Mouse (Mus musculus) neural tube, embryonic 14.5 days (tissue): Measurements from ENCODE around the gene Dlg2. TPM values are rescaled to one million over a fixed set of nuclear protein-coding genes. Genes with fewer than 3 reads are reported as not detected.

Experiments
- ATAC-seq: fragments of 200-750 bp; cut with Nextera tagmentation; 2 replicates; pipeline ENCODE4 v1.8.0; 2017; ENCODE audit warnings: low read depth, mild to moderate bottlenecking, moderate TSS enrichment, moderate library complexity
- H3K27ac ChIP-seq: fragments of 300-500 bp; sonication (generic); 2 replicates; pipeline ENCODE4 v1.5.1; 2014; ENCODE audit warnings: low read depth, mild to moderate bottlenecking, control low read depth, low read length, moderate library complexity, mixed read lengths
- H3K27me3 ChIP-seq: fragments of 300-500 bp; sonication (generic); 2 replicates; pipeline ENCODE4 v1.6.1; 2014; ENCODE audit warnings: low read length; ENCODE audit not compliant: control insufficient read depth, insufficient read depth
- H3K36me3 ChIP-seq: fragments of 300-500 bp; sonication (generic); 2 replicates; pipeline ENCODE4 v1.6.1; 2014; ENCODE audit warnings: low read length, mixed read lengths; ENCODE audit not compliant: control insufficient read depth, insufficient read depth
- H3K4me1 ChIP-seq: fragments of 300-500 bp; sonication (generic); 2 replicates; pipeline ENCODE4 v1.6.1; 2014; ENCODE audit warnings: low read length; ENCODE audit not compliant: control insufficient read depth, insufficient read depth
- H3K4me2 ChIP-seq: fragments of 300-500 bp; sonication (generic); 2 replicates; pipeline ENCODE4 v1.6.1; 2014; ENCODE audit warnings: mild to moderate bottlenecking, low read depth, low read length, control low read depth
- H3K4me3 ChIP-seq: fragments of 300-500 bp; sonication (generic); 2 replicates; pipeline ENCODE4 v1.5.1; 2014; ENCODE audit warnings: low read depth, low read length, control low read depth, mixed read lengths
- H3K9ac ChIP-seq: fragments of 300-500 bp; sonication (generic); replicated peaks from 2 replicates; pipeline ENCODE4 v1.6.1; 2014; ENCODE audit warnings: low read depth, mild to moderate bottlenecking, control low read depth, low read length, mixed read lengths
- H3K9me3 ChIP-seq: fragments of 300-500 bp; sonication (generic); 2 replicates; pipeline ENCODE4 v1.6.1; 2016; ENCODE audit warnings: low read length; ENCODE audit not compliant: control insufficient read depth
- WGBS: fragments of 180-500 bp; shearing (Covaris S2); extraction: QIAGEN DNeasy Blood & Tissue Kit; methylation state at CpG from one replicate; pipeline ENCODE4 v1.1.7; 2014; 5-methylcytosine and 5-hydroxymethylcytosine counted together
- polyA plus RNA-seq: library from polyadenylated mRNA; unstranded; fragments of >200 nt; fragmentation: Nextera tagmentation; extraction: Ambion mirVana; gene quantifications from 2 replicates; pipeline ENCODE4 v1.2.1, GENCODE M21; 2014

The Dlg2 gene
- polyA plus RNA-seq, 1 experiment from 2014 or later = 48.0 TPM

- H3K36me3 ChIP-seq = no peaks in the 10 kb centered on the region
- H3K9me3 ChIP-seq = no peaks in the 10 kb centered on the region
- H3K27me3 ChIP-seq = no peaks in the 10 kb centered on the region
- no peak for ATAC-seq
- WGBS = 91% methylated on average over 4 of the region's 4 CpGs
- H3K4me3 ChIP-seq = no peak overlapping the region
- no peak overlapping the region for H3K27ac ChIP-seq
- H3K4me1 ChIP-seq = no peaks in the 10 kb centered on the region
- no peak overlapping the region for H3K4me2 ChIP-seq
- no peak overlapping the region for H3K9ac ChIP-seq
Observed at GRCm38 (mm10) chr7:92363800-92364199, 1887.3 kb downstream of the Dlg2 start.

GRCm38 (mm10) chr7:92367111-92367510 lies 1890.6 kb downstream of the Dlg2 start:
- WGBS = 92% methylated on average over 1 of the region's 1 CpGs
- H3K9me3 ChIP-seq = no peaks in the 10 kb centered on the region
- ATAC-seq = no peak
- H3K4me3 ChIP-seq = no peak overlapping the region
- no peaks in the 10 kb centered on the region for H3K27me3 ChIP-seq
- H3K9ac ChIP-seq = no peak overlapping the region
- H3K27ac ChIP-seq = no peak overlapping the region
- H3K36me3 ChIP-seq = no peaks in the 10 kb centered on the region
- no peak overlapping the region for H3K4me2 ChIP-seq
- no peaks in the 10 kb centered on the region for H3K4me1 ChIP-seq

- no peak overlapping the region for H3K27ac ChIP-seq
- no peak overlapping the region for H3K4me3 ChIP-seq
- H3K4me1 ChIP-seq = no peaks in the 10 kb centered on the region
- H3K4me2 ChIP-seq = no peak overlapping the region
- no peaks in the 10 kb centered on the region for H3K36me3 ChIP-seq
- H3K9ac ChIP-seq = no peak overlapping the region
- no peaks in the 10 kb centered on the region for H3K27me3 ChIP-seq
- no peak for ATAC-seq
- no peaks in the 10 kb centered on the region for H3K9me3 ChIP-seq
Observed at GRCm38 (mm10) chr7:92370521-92370920, 1894.0 kb downstream of the Dlg2 start.

GRCm38 (mm10) chr7:92371638-92372037 lies 1895.2 kb downstream of the Dlg2 start:
- H3K9me3 ChIP-seq = no peaks in the 10 kb centered on the region
- H3K4me1 ChIP-seq = no peaks in the 10 kb centered on the region
- WGBS = 54% methylated on average over 4 of the region's 4 CpGs

GRCm38 (mm10) chr7:92373863-92374357 lies 1897.4 kb downstream of the Dlg2 start:
- Histone ChIP-seq H3K9me3 (no peaks in the 10 kb centered on the region), H3K4me2 (no peak overlapping the region), H3K27ac (no peak overlapping the region; the same call in 1 of the 2 replicates), H3K4me1 (no peaks in the 10 kb centered on the region), H3K9ac (no peak overlapping the region), H3K36me3 (no peaks in the 10 kb centered on the region), H3K27me3 (no peaks in the 10 kb centered on the region), H3K4me3 (no peak overlapping the region)
- WGBS = 58% methylated on average over 5 of the region's 5 CpGs
- ATAC-seq = peak; percentile 55; the same call in 1 of the 2 replicates

More at GRCm38 (mm10) chr7:92371638-92372037, 1895.2 kb downstream of the Dlg2 start:
- no peaks in the 10 kb centered on the region for H3K27me3 ChIP-seq
- H3K36me3 ChIP-seq = no peaks in the 10 kb centered on the region
- no peak overlapping the region for H3K4me2 ChIP-seq
- no peak overlapping the region for H3K9ac ChIP-seq
- H3K27ac ChIP-seq = no peak overlapping the region
- H3K4me3 ChIP-seq = no peak overlapping the region
- ATAC-seq = no peak

GRCm38 (mm10) chr7:92383913-92384484 lies 1907.5 kb downstream of the Dlg2 start:
- Histone ChIP-seq H3K4me1 (no peaks in the 10 kb centered on the region), H3K9ac (no peak overlapping the region), H3K36me3 (no peaks in the 10 kb centered on the region), H3K9me3 (no peaks in the 10 kb centered on the region), H3K27ac (no peak overlapping the region), H3K4me2 (no peak overlapping the region), H3K4me3 (no peak overlapping the region), H3K27me3 (no peaks in the 10 kb centered on the region)
- no peak for ATAC-seq
- WGBS = 61% methylated on average over 5 of the region's 5 CpGs

- Histone ChIP-seq H3K4me3 (no peak overlapping the region), H3K36me3 (no peaks in the 10 kb centered on the region), H3K9me3 (no peaks in the 10 kb centered on the region), H3K9ac (no peak overlapping the region), H3K27me3 (no peaks in the 10 kb centered on the region), H3K27ac (no peak overlapping the region), H3K4me1 (no peaks in the 10 kb centered on the region), H3K4me2 (no peak overlapping the region)
- ATAC-seq = no peak
- 81% methylated on average over 6 of the region's 6 CpGs for WGBS
Observed at GRCm38 (mm10) chr7:92392052-92392640, 1915.7 kb downstream of the Dlg2 start.

- 91% methylated on average over 1 of the region's 1 CpGs for WGBS
- Histone ChIP-seq H3K4me3 (no peak overlapping the region), H3K4me2 (no peak overlapping the region), H3K9me3 (no peaks in the 10 kb centered on the region), H3K9ac (no peak overlapping the region), H3K36me3 (no peaks in the 10 kb centered on the region), H3K4me1 (no peaks in the 10 kb centered on the region), H3K27ac (no peak overlapping the region), H3K27me3 (no peaks in the 10 kb centered on the region)
- ATAC-seq = no peak
Observed at GRCm38 (mm10) chr7:92396783-92397182, 1920.3 kb downstream of the Dlg2 start.

GRCm38 (mm10) chr7:92398841-92399240 lies 1922.4 kb downstream of the Dlg2 start:
- ATAC-seq = no peak
- H3K27ac ChIP-seq = no peak overlapping the region
- no peaks in the 10 kb centered on the region for H3K36me3 ChIP-seq
- H3K9me3 ChIP-seq = no peaks in the 10 kb centered on the region
- H3K27me3 ChIP-seq = no peaks in the 10 kb centered on the region
- H3K9ac ChIP-seq = no peak overlapping the region
- no peaks in the 10 kb centered on the region for H3K4me1 ChIP-seq
- 54% methylated on average over 1 of the region's 1 CpGs for WGBS
- no peak overlapping the region for H3K4me3 ChIP-seq
- no peak overlapping the region for H3K4me2 ChIP-seq
